ENCODE assay signal across 16 mouse cellular contexts in genomic region chr2:109554644-109555043, GRCm38 (mm10).
DNase-seq lines count a peak whose midpoint lies in the region; ATAC-seq lines count a peak whose summit lies in the region.
"Had no signal": no experiment of that assay in that cellular context is flagged by ENCODE, and none has a peak within 500 bp of the region (broad histone marks: within the 10 kb centered on the region; RNA-seq: fewer than 3 reads in every experiment).

No protein-coding gene starts in this region.

- DNase-seq in embryonic facial prominence, embryonic 14.5 days (ENCODE audit: low spot score) = peak; percentile 16
- DNase-seq in embryonic facial prominence, embryonic 10.5 days (ENCODE audit: low spot score) = no peak
- peak; percentile 11 for DNase-seq in kidney, postnatal 14 days
- no peak for DNase-seq in kidney, adult 11 months
- DNase-seq in testis, postnatal 10 days (ENCODE audit: low spot score) = peak; percentile 40
- DNase-seq in testis, postnatal 14 days (ENCODE audit: low spot score) = no peak
- DNase-seq in ovary, postnatal 10 days (ENCODE audit: low spot score) = no peak
- DNase-seq in liver = no peak
- DNase-seq: adrenal gland, postnatal 25 days; cerebellum, adult 9-10 months; embryo, embryonic 11 days; layer of hippocampus, postnatal 36 days; right cerebral cortex, adult 18-20 months had no signal

- H3K9ac ChIP-seq in embryonic facial prominence, embryonic 14.5 days (ENCODE audit: low read depth, low read length) = no peak overlapping the region

- H3K4me1 ChIP-seq in embryonic facial prominence, embryonic 14.5 days (ENCODE audit: control insufficient read depth, insufficient read depth, low read length) = no peaks in the 10 kb centered on the region
- H3K4me1 ChIP-seq in embryonic facial prominence, embryonic 10.5 days = peaks cover 8% of the 10 kb centered on the region

- H3K4me2 ChIP-seq in embryonic facial prominence, embryonic 14.5 days (ENCODE audit: low read depth, low read length) = no peak overlapping the region
- H3K4me2 ChIP-seq: midbrain, embryonic 11.5 days had no signal

- no peaks in the 10 kb centered on the region for H3K27me3 ChIP-seq in embryonic facial prominence, embryonic 14.5 days (replicated peaks; ENCODE audit: control insufficient read depth, insufficient read depth, low read length)
- H3K27me3 ChIP-seq in embryonic facial prominence, embryonic 10.5 days (replicated peaks; ENCODE audit: low read depth, poor library complexity, severe bottlenecking) = no peaks in the 10 kb centered on the region

- no peak overlapping the region for H3K27ac ChIP-seq in embryonic facial prominence, embryonic 14.5 days (replicated peaks; ENCODE audit: low read depth, low read length)
- no peak overlapping the region for H3K27ac ChIP-seq in embryonic facial prominence, embryonic 10.5 days (replicated peaks)

- WGBS in embryonic facial prominence, embryonic 14.5 days = 65% methylated on average over 6 of the region's 6 CpGs
- 86% methylated on average over 6 of the region's 6 CpGs for WGBS in embryonic facial prominence, embryonic 10.5 days

- H3K36me3 ChIP-seq in embryonic facial prominence, embryonic 14.5 days (ENCODE audit: control insufficient read depth, insufficient read depth, low read length) = no peaks in the 10 kb centered on the region
- H3K36me3 ChIP-seq in embryonic facial prominence, embryonic 10.5 days (replicated peaks) = no peaks in the 10 kb centered on the region

- no peaks in the 10 kb centered on the region for H3K9me3 ChIP-seq in embryonic facial prominence, embryonic 14.5 days (ENCODE audit: control insufficient read depth, low read length)
- H3K9me3 ChIP-seq in embryonic facial prominence, embryonic 10.5 days = no peaks in the 10 kb centered on the region

- H3K4me3 ChIP-seq in embryonic facial prominence, embryonic 14.5 days (ENCODE audit: low read depth, low read length) = no peak overlapping the region
- no peak overlapping the region for H3K4me3 ChIP-seq in embryonic facial prominence, embryonic 10.5 days

- ATAC-seq in embryonic facial prominence, embryonic 14.5 days (ENCODE audit: low read depth) = no peak
- ATAC-seq: forebrain, embryonic 14.5 days; inflammation-experienced regulatory T-cells, adult 6 months had no signal

Comparison
In these comparisons a context has a peak if more than half of its experiments do, and no peak if none do; other contexts are left out.
1. DNase-seq: peak in embryonic facial prominence, embryonic 14.5 days (single experiment), kidney, postnatal 14 days (single experiment) and testis, postnatal 10 days (single experiment); none in embryonic facial prominence, embryonic 10.5 days (single experiment), kidney, adult 11 months (single experiment), testis, postnatal 14 days (single experiment), ovary, postnatal 10 days (single experiment) and liver (single experiment).